Comparison of ENCODE assay signal across 8 mouse cellular contexts in the genomic region with DNA sequence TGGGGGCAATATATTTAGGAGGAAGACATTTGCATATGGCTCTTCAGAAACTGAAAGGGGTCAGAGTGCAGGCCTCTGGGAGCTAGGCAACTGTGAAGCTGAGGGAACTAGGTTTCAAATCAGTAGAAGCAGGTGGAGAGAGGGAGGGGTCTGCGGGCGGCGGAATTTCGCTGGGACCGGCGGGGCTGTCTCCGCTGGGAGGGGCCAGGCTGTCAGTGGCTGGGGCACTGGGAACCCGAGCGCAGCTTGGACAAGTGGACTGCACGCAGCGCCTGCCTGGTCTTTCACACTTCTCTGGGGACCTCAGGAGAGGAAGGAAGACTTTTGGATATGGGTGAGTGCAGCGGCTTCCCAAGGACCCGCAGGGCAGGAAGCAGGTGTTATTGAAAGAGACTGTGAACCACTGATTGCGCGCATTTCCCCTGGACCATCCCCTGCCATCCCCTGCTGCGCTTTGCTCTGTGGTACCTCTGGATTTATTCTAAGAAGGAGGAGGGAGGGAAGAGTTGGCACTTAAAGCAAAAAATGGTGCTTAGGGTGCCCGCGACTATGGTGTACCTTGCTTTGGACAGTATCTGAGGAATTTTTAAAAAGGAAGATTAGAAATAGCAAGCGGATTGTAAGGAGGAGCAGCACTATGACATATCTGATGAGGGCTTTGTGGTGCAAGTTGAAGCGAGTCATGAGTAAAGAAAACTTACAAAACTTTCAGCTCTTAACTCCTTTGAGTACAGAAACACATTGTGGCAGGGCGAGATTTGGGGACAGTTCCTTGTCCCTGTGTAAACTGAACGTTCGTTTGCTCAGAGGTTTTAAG.
A peak's percentile ranks its signal among the peaks of the same experiment; 100 is the strongest.
DNase-seq lines count a peak whose midpoint lies in the region; ATAC-seq and TF ChIP-seq lines count a peak whose summit lies in the region.

No protein-coding gene starts in this region.

- no peak for TF ChIP-seq POLR2A in cortical plate, adult 2 months (IDR thresholded peaks at IDR 0.05; ENCODE audit: extremely low read depth, insufficient read depth, low read length)

- ATAC-seq in intestine, postnatal 0 days, result 0 out of 2 replicates have a peak, but pooled peaks have one; percentile 33
- peak; percentile 51; the same call in 1 of the 2 replicates for ATAC-seq in limb, embryonic 13.5 days (ENCODE audit: low FRiP score, low read depth)
- peak; percentile 83 for ATAC-seq in midbrain, embryonic 11.5 days (ENCODE audit: low FRiP score)

- H3K4me1 ChIP-seq in cortical plate, adult 2 months (ENCODE audit: control insufficient read depth, insufficient read depth, low read length), result no peaks in the 10 kb centered on the region
- H3K4me1 ChIP-seq in intestine, postnatal 0 days (replicated peaks; ENCODE audit: control insufficient read depth, insufficient read depth, low read length), result no peaks in the 10 kb centered on the region
- peaks cover 15% of the 10 kb centered on the region for H3K4me1 ChIP-seq in limb, embryonic 13.5 days
- H3K4me1 ChIP-seq in midbrain, embryonic 11.5 days (ENCODE audit: control insufficient read depth, insufficient read depth, low read length), result peaks cover 14% of the 10 kb centered on the region

- 1% methylated on average over 23 of the region's 23 CpGs for WGBS in intestine, postnatal 0 days
- WGBS in limb, embryonic 13.5 days, result under 1% methylated on average over 23 of the region's 23 CpGs
- WGBS in midbrain, embryonic 11.5 days, result under 1% methylated on average over 23 of the region's 23 CpGs

- H3K9me3 ChIP-seq in intestine, postnatal 0 days (ENCODE audit: control insufficient read depth), result no peaks in the 10 kb centered on the region
- H3K9me3 ChIP-seq in limb, embryonic 13.5 days, result no peaks in the 10 kb centered on the region
- H3K9me3 ChIP-seq in midbrain, embryonic 11.5 days (ENCODE audit: control insufficient read depth, low read length), result no peaks in the 10 kb centered on the region

- peak overlapping the region; percentile 54 for H3K4me3 ChIP-seq in gastrocnemius, adult 2 months
- peak overlapping the region; percentile 54 for H3K4me3 ChIP-seq in cortical plate, adult 2 months (ENCODE audit: insufficient read depth, low read length)
- H3K4me3 ChIP-seq in intestine, postnatal 0 days (ENCODE audit: low read depth, low read length), result peak overlapping the region; percentile 42
- H3K4me3 ChIP-seq in limb, embryonic 13.5 days, result peak overlapping the region; percentile 44
- peak overlapping the region; percentile 36 for H3K4me3 ChIP-seq in midbrain, embryonic 11.5 days (ENCODE audit: low read depth, low read length)

- H3K9ac ChIP-seq in intestine, postnatal 0 days (ENCODE audit: low read depth, low read length), result no peak overlapping the region
- H3K9ac ChIP-seq in limb, embryonic 13.5 days, result peak overlapping the region; percentile 53
- H3K9ac ChIP-seq in midbrain, embryonic 11.5 days (ENCODE audit: low read length), result peak overlapping the region; percentile 66

- peak; percentile 17 for DNase-seq in gastrocnemius, adult 2 months
- DNase-seq in gastrocnemius, adult 18-20 months (ENCODE audit: low spot score), result no peak
- peak; percentile 1 for DNase-seq in heart, adult 8-10 months (ENCODE audit: low spot score)
- peak; percentile 92 for DNase-seq in midbrain, embryonic 11.5 days (ENCODE audit: low spot score, missing footprints)
- peak; percentile 5 for DNase-seq in testis, postnatal 14 days (ENCODE audit: low spot score)

- no peaks in the 10 kb centered on the region for H3K36me3 ChIP-seq in intestine, postnatal 0 days (ENCODE audit: control insufficient read depth, insufficient read depth)
- no peaks in the 10 kb centered on the region for H3K36me3 ChIP-seq in limb, embryonic 13.5 days
- H3K36me3 ChIP-seq in midbrain, embryonic 11.5 days (ENCODE audit: control insufficient read depth, insufficient read depth, low read length), result no peaks in the 10 kb centered on the region

- TF ChIP-seq CTCF in gastrocnemius, adult 2 months (IDR thresholded peaks at IDR 0.05), result no peak
- TF ChIP-seq CTCF in cortical plate, adult 2 months (IDR thresholded peaks at IDR 0.05; ENCODE audit: extremely low read depth, insufficient read depth, low read length), result no peak
- TF ChIP-seq CTCF in intestine, postnatal 0 days (IDR thresholded peaks at IDR 0.05; ENCODE audit: low read depth), result no peak

- intact Hi-C loops in gastrocnemius, adult 2 months (cut with DNase I), result no loop called here

- peak overlapping the region; percentile 75 for H3K4me2 ChIP-seq in intestine, postnatal 0 days (replicated peaks; ENCODE audit: low read depth)
- H3K4me2 ChIP-seq in limb, embryonic 13.5 days (replicated peaks), result peak overlapping the region; percentile 83
- H3K4me2 ChIP-seq in midbrain, embryonic 11.5 days, result peak overlapping the region; percentile 70

- H3K27me3 ChIP-seq in intestine, postnatal 0 days (replicated peaks; ENCODE audit: control insufficient read depth, insufficient read depth, low read length), result no peaks in the 10 kb centered on the region
- 0 out of 2 replicates have a peak, but pooled peaks cover 4% of the 10 kb centered on the region for H3K27me3 ChIP-seq in limb, embryonic 13.5 days
- H3K27me3 ChIP-seq in midbrain, embryonic 11.5 days (ENCODE audit: control insufficient read depth, insufficient read depth, low read length), result no peaks in the 10 kb centered on the region

- H3K27ac ChIP-seq in gastrocnemius, adult 2 months, result peak overlapping the region; percentile 4; the same call in 1 of the 2 replicates
- H3K27ac ChIP-seq in cortical plate, adult 2 months (ENCODE audit: insufficient read depth, low read length), result peak overlapping the region; percentile 2
- no peak overlapping the region for H3K27ac ChIP-seq in intestine, postnatal 0 days (ENCODE audit: low read depth, low read length)
- H3K27ac ChIP-seq in limb, embryonic 13.5 days, result no peak overlapping the region
- H3K27ac ChIP-seq in midbrain, embryonic 11.5 days (ENCODE audit: low read depth, low read length), result no peak overlapping the region; the same call in 1 of the 2 replicates

Comparison
In these comparisons a context has a peak if more than half of its experiments do, and no peak if none do; other contexts are left out.
1. H3K27ac ChIP-seq: peak in gastrocnemius, adult 2 months (single experiment) and cortical plate, adult 2 months (single experiment); none in intestine, postnatal 0 days (single experiment), limb, embryonic 13.5 days (single experiment) and midbrain, embryonic 11.5 days (single experiment).
2. ATAC-seq: peak in every context shown above with its lines; median percentile 83 in midbrain, embryonic 11.5 days; 51 in limb, embryonic 13.5 days; 33 in intestine, postnatal 0 days.
3. Peak in every context shown above with its lines, with median percentiles within 50 percentile points of each other: H3K4me3 ChIP-seq and H3K4me2 ChIP-seq.